Mouse (Mus musculus) liver, embryonic 13.5 days (tissue): ENCODE measurements at regions not wholly inside any gene's neighbourhood (a gene's known extent, or its start where the extent isn't known, plus 50 kb on each side); places are given as distances from the start of the nearest gene placed in this dataset.

Experiments used
- ATAC-seq: fragments of 200-750 bp; cut with Nextera tagmentation; 2 replicates; pipeline ENCODE4 v1.8.0; 2017; ENCODE audit warnings: low read depth, mild to moderate bottlenecking, moderate number of reproducible peaks, moderate library complexity
- DNase-seq: peaks from one replicate; pipeline ENCODE4 v3.0.0; 2022
- H3K27ac ChIP-seq: fragments of 300-500 bp; sonication (generic); 2 replicates; pipeline ENCODE4 v1.5.1; 2015; ENCODE audit warnings: moderate library complexity, mild to moderate bottlenecking, inconsistent platforms
- H3K27me3 ChIP-seq: fragments of 300-500 bp; sonication (generic); 2 replicates; pipeline ENCODE4 v1.6.1; 2015; ENCODE audit warnings: mild to moderate bottlenecking, inconsistent platforms
- H3K36me3 ChIP-seq: fragments of 300-500 bp; sonication (generic); 2 replicates; pipeline ENCODE4 v1.6.1; 2015; ENCODE audit warnings: mild to moderate bottlenecking, inconsistent platforms
- H3K4me1 ChIP-seq: fragments of 300-500 bp; sonication (generic); replicated peaks from 2 replicates; pipeline ENCODE4 v1.6.1; 2015; ENCODE audit warnings: inconsistent platforms
- H3K4me2 ChIP-seq: fragments of 300-500 bp; sonication (generic); 2 replicates; pipeline ENCODE4 v1.6.1; 2015; ENCODE audit warnings: inconsistent platforms, mild to moderate bottlenecking, moderate library complexity
- H3K4me3 ChIP-seq: fragments of 300-500 bp; sonication (generic); replicated peaks from 2 replicates; pipeline ENCODE4 v1.5.1; 2015; ENCODE audit warnings: mild to moderate bottlenecking, inconsistent platforms
- H3K9ac ChIP-seq: fragments of 300-500 bp; sonication (generic); 2 replicates; pipeline ENCODE4 v1.6.1; 2015; ENCODE audit warnings: mild to moderate bottlenecking, inconsistent platforms
- H3K9me3 ChIP-seq: fragments of 300-500 bp; sonication (generic); replicated peaks from 2 replicates; pipeline ENCODE4 v1.6.1; 2016; ENCODE audit warnings: inconsistent platforms
- WGBS: fragments of 180-500 bp; shearing (Covaris S2); methylation state at CpG from one replicate; pipeline ENCODE4 v1.1.7; 2015; ENCODE audit not compliant: insufficient replicate concordance; 5-methylcytosine and 5-hydroxymethylcytosine counted together

GRCm38 (mm10) chr11:31784332-31784901 lies 87.6 kb upstream of the Cpeb4 start:
- 0 out of 2 replicates have a peak overlapping the region, but pooled peaks have one; percentile 31 for H3K27ac ChIP-seq
- H3K27me3 ChIP-seq, result no peaks in the 10 kb centered on the region
- WGBS, result 78% methylated on average over 6 of the region's 6 CpGs
- no peak overlapping the region for H3K4me3 ChIP-seq
- no peaks in the 10 kb centered on the region for H3K36me3 ChIP-seq
- H3K9ac ChIP-seq, result no peak overlapping the region
- no peak overlapping the region for H3K4me2 ChIP-seq
- ATAC-seq (no peak), DNase-seq (no peak)
- no peaks in the 10 kb centered on the region for H3K9me3 ChIP-seq
- H3K4me1 ChIP-seq, result peaks cover 31% of the 10 kb centered on the region

- Histone ChIP-seq H3K9me3 (no peaks in the 10 kb centered on the region), H3K36me3 (no peaks in the 10 kb centered on the region), H3K4me3 (no peak overlapping the region), H3K4me1 (peaks cover 27% of the 10 kb centered on the region), H3K9ac (no peak overlapping the region), H3K27me3 (0 out of 2 replicates have a peak, but pooled peaks cover 2% of the 10 kb centered on the region), H3K27ac (no peak overlapping the region), H3K4me2 (no peak overlapping the region)
- no peak for ATAC-seq
- 80% methylated on average over 7 of the region's 7 CpGs for WGBS
- DNase-seq, result no peak
Measured at GRCm38 (mm10) chr11:31785160-31785559, 86.9 kb upstream of the Cpeb4 start.

- Histone ChIP-seq H3K27me3 (0 out of 2 replicates have a peak, but pooled peaks cover 2% of the 10 kb centered on the region), H3K4me3 (no peak overlapping the region), H3K9me3 (no peaks in the 10 kb centered on the region), H3K36me3 (no peaks in the 10 kb centered on the region), H3K4me2 (no peak overlapping the region), H3K27ac (no peak overlapping the region), H3K4me1 (peaks cover 8% of the 10 kb centered on the region), H3K9ac (no peak overlapping the region)
- 45% methylated on average over 2 of the region's 2 CpGs for WGBS
- no peak for DNase-seq
- ATAC-seq, result no peak
Measured at GRCm38 (mm10) chr11:31787376-31787775, 84.6 kb upstream of the Cpeb4 start.

GRCm38 (mm10) chr11:31787917-31788703 lies 83.9 kb upstream of the Cpeb4 start:
- 61% methylated on average over 2 of the region's 2 CpGs for WGBS
- no peak for DNase-seq
- Histone ChIP-seq H3K36me3 (no peaks in the 10 kb centered on the region), H3K4me3 (no peak overlapping the region), H3K27ac (no peak overlapping the region), H3K9ac (no peak overlapping the region), H3K4me2 (no peak overlapping the region), H3K4me1 (peaks cover 6% of the 10 kb centered on the region; the same call in 1 of the 2 replicates), H3K9me3 (no peaks in the 10 kb centered on the region), H3K27me3 (0 out of 2 replicates have a peak, but pooled peaks cover 2% of the 10 kb centered on the region)
- ATAC-seq, result no peak

GRCm38 (mm10) chr11:31789967-31790366 lies 82.0 kb upstream of the Cpeb4 start:
- Histone ChIP-seq H3K4me3 (no peak overlapping the region), H3K4me2 (no peak overlapping the region), H3K4me1 (peaks cover 15% of the 10 kb centered on the region), H3K36me3 (no peaks in the 10 kb centered on the region), H3K27ac (no peak overlapping the region), H3K9ac (no peak overlapping the region), H3K27me3 (0 out of 2 replicates have a peak, but pooled peaks cover 2% of the 10 kb centered on the region), H3K9me3 (no peaks in the 10 kb centered on the region)
- no peak for DNase-seq
- no peak for ATAC-seq
- 70% methylated on average over 3 of the region's 3 CpGs for WGBS

GRCm38 (mm10) chr11:31791264-31791663 lies 80.7 kb upstream of the Cpeb4 start:
- H3K36me3 ChIP-seq, result no peaks in the 10 kb centered on the region
- no peaks in the 10 kb centered on the region for H3K9me3 ChIP-seq
- no peak for ATAC-seq
- 0 out of 2 replicates have a peak, but pooled peaks cover 2% of the 10 kb centered on the region for H3K27me3 ChIP-seq
- H3K4me1 ChIP-seq, result peaks cover 24% of the 10 kb centered on the region
- H3K4me3 ChIP-seq, result no peak overlapping the region
- H3K9ac ChIP-seq, result no peak overlapping the region
- 0 out of 2 replicates have a peak overlapping the region, but pooled peaks have one; percentile 11 for H3K27ac ChIP-seq
- H3K4me2 ChIP-seq, result no peak overlapping the region
- DNase-seq, result no peak
- WGBS, result 62% methylated on average over 2 of the region's 2 CpGs

- no peaks in the 10 kb centered on the region for H3K27me3 ChIP-seq
- no peak overlapping the region for H3K27ac ChIP-seq
- no peaks in the 10 kb centered on the region for H3K9me3 ChIP-seq
- no peak overlapping the region for H3K9ac ChIP-seq
- ATAC-seq, result no peak
- 58% methylated on average over 8 of the region's 8 CpGs for WGBS
- H3K36me3 ChIP-seq, result no peaks in the 10 kb centered on the region
- no peak overlapping the region for H3K4me2 ChIP-seq
- no peak overlapping the region for H3K4me3 ChIP-seq
- no peak for DNase-seq
- H3K4me1 ChIP-seq, result peaks cover 36% of the 10 kb centered on the region
Measured at GRCm38 (mm10) chr11:31795084-31795483, 76.9 kb upstream of the Cpeb4 start.

- H3K4me1 ChIP-seq, result peaks cover 42% of the 10 kb centered on the region
- ATAC-seq (peak; percentile 81), DNase-seq (no peak)
- no peak overlapping the region for H3K4me3 ChIP-seq
- H3K9me3 ChIP-seq, result no peaks in the 10 kb centered on the region
- peak overlapping the region; percentile 59 for H3K27ac ChIP-seq
- H3K36me3 ChIP-seq, result no peaks in the 10 kb centered on the region
- no peaks in the 10 kb centered on the region for H3K27me3 ChIP-seq
- peak overlapping the region; percentile 29; the same call in 1 of the 2 replicates for H3K4me2 ChIP-seq
- H3K9ac ChIP-seq, result peak overlapping the region; percentile 62
- WGBS, result 37% methylated on average over 6 of the region's 6 CpGs
Measured at GRCm38 (mm10) chr11:31796245-31796644, 75.8 kb upstream of the Cpeb4 start.

GRCm38 (mm10) chr11:31801575-31801974 lies 70.4 kb upstream of the Cpeb4 start:
- no peak for ATAC-seq
- 0 out of 2 replicates have a peak, but pooled peaks cover 4% of the 10 kb centered on the region for H3K36me3 ChIP-seq
- no peak overlapping the region for H3K4me2 ChIP-seq
- H3K4me3 ChIP-seq, result no peak overlapping the region
- WGBS, result 87% methylated on average over 4 of the region's 4 CpGs
- H3K9me3 ChIP-seq, result no peaks in the 10 kb centered on the region; the same call in 1 of the 2 replicates
- H3K27me3 ChIP-seq, result no peaks in the 10 kb centered on the region
- no peak for DNase-seq
- peaks cover 63% of the 10 kb centered on the region for H3K4me1 ChIP-seq
- peak overlapping the region; percentile 29; the same call in 1 of the 2 replicates for H3K9ac ChIP-seq
- peak overlapping the region; percentile 50 for H3K27ac ChIP-seq

- H3K9ac ChIP-seq, result peak overlapping the region; percentile 78
- peaks cover 72% of the 10 kb centered on the region for H3K4me1 ChIP-seq
- no peaks in the 10 kb centered on the region for H3K27me3 ChIP-seq
- peak overlapping the region; percentile 97 for H3K27ac ChIP-seq
- H3K36me3 ChIP-seq, result 0 out of 2 replicates have a peak, but pooled peaks cover 4% of the 10 kb centered on the region
- peak; percentile 87 for ATAC-seq
- no peaks in the 10 kb centered on the region; the same call in 1 of the 2 replicates for H3K9me3 ChIP-seq
- DNase-seq, result peak; percentile 75
- H3K4me3 ChIP-seq, result peak overlapping the region; percentile 17; the same call in 1 of the 2 replicates
- H3K4me2 ChIP-seq, result peak overlapping the region; percentile 57
- WGBS, result 14% methylated on average over 3 of the region's 3 CpGs
Measured at GRCm38 (mm10) chr11:31803319-31803891, 68.6 kb upstream of the Cpeb4 start.

GRCm38 (mm10) chr11:31804518-31804917 lies 67.5 kb upstream of the Cpeb4 start:
- H3K4me3 ChIP-seq, result no peak overlapping the region
- WGBS, result 93% methylated on average over 6 of the region's 6 CpGs
- H3K4me2 ChIP-seq, result peak overlapping the region; percentile 57
- 0 out of 2 replicates have a peak, but pooled peaks cover 4% of the 10 kb centered on the region for H3K36me3 ChIP-seq
- H3K27ac ChIP-seq, result peak overlapping the region; percentile 97
- no peak for DNase-seq
- H3K9ac ChIP-seq, result peak overlapping the region; percentile 78
- no peak for ATAC-seq
- H3K9me3 ChIP-seq, result no peaks in the 10 kb centered on the region; the same call in 1 of the 2 replicates
- peaks cover 82% of the 10 kb centered on the region for H3K4me1 ChIP-seq
- H3K27me3 ChIP-seq, result no peaks in the 10 kb centered on the region
